Comparison of ENCODE assay signal across 23 mouse cellular contexts in genomic region chr7:29441151-29441550, GRCm38 (mm10).
DNase-seq lines count a peak whose midpoint lies in the region; ATAC-seq and TF ChIP-seq lines count a peak whose summit lies in the region.
"Had no signal": no experiment of that assay in that cellular context is flagged by ENCODE, and none has a peak within 500 bp of the region (broad histone marks: within the 10 kb centered on the region; RNA-seq: fewer than 3 reads in every experiment).

No protein-coding gene starts in this region.

- no peaks in the 10 kb centered on the region for H3K27me3 ChIP-seq in hindbrain, embryonic 15.5 days
- H3K27me3 ChIP-seq in hindbrain, embryonic 16.5 days (replicated peaks; ENCODE audit: control insufficient read depth, insufficient read depth, low read length): no peaks in the 10 kb centered on the region
- H3K27me3 ChIP-seq in CH12.LX (replicated peaks): no peaks in the 10 kb centered on the region
- no peaks in the 10 kb centered on the region for H3K27me3 ChIP-seq in midbrain, embryonic 16.5 days (ENCODE audit: control insufficient read depth, insufficient read depth, low read depth, low read length)
- H3K27me3 ChIP-seq: embryonic facial prominence, embryonic 13.5 days; forebrain, embryonic 13.5 days; liver, embryonic 15.5 days; lung, embryonic 15.5 days had no signal

- in situ Hi-C loops in CH12.LX (cut with MboI; ENCODE audit: low pct_ligation_motif_present, low pct_unique_long_range_greater_than_20kb, low sequenced_read_pairs): no loop called here

- no peak for TF ChIP-seq EP300 in CH12.LX (IDR thresholded peaks at IDR 0.05; ENCODE audit: low read length)

- WGBS in hindbrain, embryonic 15.5 days: 49% methylated on average over 9 of the region's 9 CpGs
- WGBS in hindbrain, embryonic 16.5 days: 48% methylated on average over 9 of the region's 9 CpGs
- WGBS in midbrain, embryonic 16.5 days: 20% methylated on average over 9 of the region's 9 CpGs

- DNase-seq in CH12.LX (ENCODE audit: extremely low read depth): no peak
- DNase-seq in Muller cell, postnatal 12 days (ENCODE audit: inconsistent ontology term): peak; percentile 90
- no peak for DNase-seq in adrenal gland, postnatal 10 days
- DNase-seq in cerebellum, adult 9-10 months: no peak
- DNase-seq: cerebellum, postnatal 14 days; embryo, embryonic 11 days; kidney, postnatal 36 days; liver; right cerebral cortex, postnatal 4 days; thymus, adult 18-20 months had no signal

- H3K27ac ChIP-seq in hindbrain, embryonic 15.5 days (replicated peaks): 0 out of 2 replicates have a peak overlapping the region, but pooled peaks have one; percentile 5
- no peak overlapping the region for H3K27ac ChIP-seq in hindbrain, embryonic 16.5 days (ENCODE audit: low read depth, low read length)
- H3K27ac ChIP-seq in CH12.LX (ENCODE audit: insufficient read depth, low read depth): no peak overlapping the region
- H3K27ac ChIP-seq in midbrain, embryonic 16.5 days (ENCODE audit: low read length): peak overlapping the region; percentile 34
- H3K27ac ChIP-seq: embryonic facial prominence, embryonic 13.5 days; forebrain, embryonic 13.5 days; hindbrain, embryonic 14.5 days; left cerebral cortex, adult 2 months; limb, embryonic 10.5 days; liver, embryonic 15.5 days; lung, embryonic 15.5 days had no signal

- TF ChIP-seq RAD21 in CH12.LX (IDR thresholded peaks at IDR 0.05; ENCODE audit: low read depth, low read length): no peak

- H3K79me2 ChIP-seq in CH12.LX (replicated peaks; ENCODE audit: control insufficient read depth, extremely low read depth, insufficient read depth, poor library complexity, severe bottlenecking): no peaks in the 10 kb centered on the region

- no peak for ATAC-seq in hindbrain, embryonic 15.5 days (ENCODE audit: low FRiP score, low read depth)
- ATAC-seq in hindbrain, embryonic 16.5 days: no peak
- no peak for ATAC-seq in midbrain, embryonic 16.5 days
- ATAC-seq: forebrain, embryonic 13.5 days; intestine, embryonic 16.5 days had no signal

- TF ChIP-seq POLR2A in CH12.LX (IDR thresholded peaks at IDR 0.05; ENCODE audit: low read depth, low read length): no peak

- peaks cover 47% of the 10 kb centered on the region for H3K4me1 ChIP-seq in hindbrain, embryonic 15.5 days (replicated peaks)
- H3K4me1 ChIP-seq in hindbrain, embryonic 16.5 days (ENCODE audit: control insufficient read depth, insufficient read depth, low read depth, low read length): peaks cover 23% of the 10 kb centered on the region; the same call in 1 of the 2 replicates
- H3K4me1 ChIP-seq in CH12.LX (ENCODE audit: control insufficient read depth in 1 of 2, insufficient read depth in 2 of 2): peaks cover 2 to 3% of the 10 kb centered on the region in 2 experiments; a peak in 2 of 4 replicates
- peaks cover 11% of the 10 kb centered on the region; the same call in 1 of the 2 replicates for H3K4me1 ChIP-seq in midbrain, embryonic 16.5 days (ENCODE audit: control insufficient read depth, insufficient read depth, low read length)

- H3K9ac ChIP-seq in hindbrain, embryonic 15.5 days: no peak overlapping the region
- no peak overlapping the region for H3K9ac ChIP-seq in hindbrain, embryonic 16.5 days (ENCODE audit: low read depth, low read length)
- no peak overlapping the region for H3K9ac ChIP-seq in CH12.LX (ENCODE audit: insufficient read depth, low read depth)
- 0 out of 2 replicates have a peak overlapping the region, but pooled peaks have one; percentile 17 for H3K9ac ChIP-seq in midbrain, embryonic 16.5 days (ENCODE audit: low read depth, low read length)
- H3K9ac ChIP-seq: embryonic facial prominence, embryonic 13.5 days; forebrain, embryonic 13.5 days; hindbrain, embryonic 14.5 days; liver, embryonic 15.5 days; lung, embryonic 15.5 days had no signal

- no peaks in the 10 kb centered on the region for H3K36me3 ChIP-seq in hindbrain, embryonic 15.5 days
- no peaks in the 10 kb centered on the region for H3K36me3 ChIP-seq in hindbrain, embryonic 16.5 days (ENCODE audit: control insufficient read depth, insufficient read depth, low read length)
- peaks cover 0 to 5% of the 10 kb centered on the region in 2 experiments for H3K36me3 ChIP-seq in CH12.LX (replicated peaks in 1 of 2; ENCODE audit: control insufficient read depth in 1 of 2, insufficient read depth in 1 of 2, low read length in 1 of 2)
- no peaks in the 10 kb centered on the region for H3K36me3 ChIP-seq in midbrain, embryonic 16.5 days (ENCODE audit: control insufficient read depth, insufficient read depth, low read length)
- H3K36me3 ChIP-seq: embryonic facial prominence, embryonic 13.5 days; liver, embryonic 15.5 days; lung, embryonic 15.5 days had no signal

- H3K4me3 ChIP-seq in hindbrain, embryonic 15.5 days: no peak overlapping the region
- H3K4me3 ChIP-seq in hindbrain, embryonic 16.5 days (ENCODE audit: low read length): no peak overlapping the region
- H3K4me3 ChIP-seq in CH12.LX (replicated peaks in 1 of 3; ENCODE audit: low read depth in 2 of 3, low read length in 2 of 3, poor library complexity in 1 of 3): no peak overlapping the region
- H3K4me3 ChIP-seq in midbrain, embryonic 16.5 days (ENCODE audit: low read depth, low read length): no peak overlapping the region
- H3K4me3 ChIP-seq: embryonic facial prominence, embryonic 13.5 days; erythroblast, embryonic 14.5 days; forebrain, embryonic 13.5 days; left cerebral cortex, adult 2 months; limb, embryonic 10.5 days; liver, embryonic 15.5 days; lung, embryonic 15.5 days; megakaryocyte, embryonic 14.5 days had no signal

- dilution Hi-C loops in CH12.LX (cut with MboI; ENCODE audit: extremely low pct_ligation_motif_present, extremely low pct_unique_long_range_greater_than_20kb, low sequenced_read_pairs): no loop called here

- H3K9me3 ChIP-seq in hindbrain, embryonic 15.5 days: no peaks in the 10 kb centered on the region
- H3K9me3 ChIP-seq in hindbrain, embryonic 16.5 days (ENCODE audit: control insufficient read depth, low read length): no peaks in the 10 kb centered on the region
- no peaks in the 10 kb centered on the region for H3K9me3 ChIP-seq in CH12.LX (replicated peaks; ENCODE audit: low read length)
- H3K9me3 ChIP-seq in midbrain, embryonic 16.5 days (replicated peaks; ENCODE audit: control insufficient read depth, low read length, poor library complexity, severe bottlenecking): no peaks in the 10 kb centered on the region
- H3K9me3 ChIP-seq: embryonic facial prominence, embryonic 13.5 days; limb, embryonic 10.5 days; liver, embryonic 15.5 days; lung, embryonic 15.5 days had no signal

- TF ChIP-seq CTCF in CH12.LX (conservative IDR thresholded peaks at IDR 0.05 in 1 of 2, IDR thresholded peaks at IDR 0.05 in 1 of 2; ENCODE audit: low read depth in 2 of 2, low read length in 2 of 2): no peak

- H3K4me2 ChIP-seq in hindbrain, embryonic 15.5 days: no peak overlapping the region
- no peak overlapping the region for H3K4me2 ChIP-seq in hindbrain, embryonic 16.5 days (ENCODE audit: low read length)
- no peak overlapping the region for H3K4me2 ChIP-seq in CH12.LX (ENCODE audit: insufficient read depth, low read depth, poor library complexity, severe bottlenecking)
- H3K4me2 ChIP-seq in midbrain, embryonic 16.5 days (ENCODE audit: low read length): no peak overlapping the region
- H3K4me2 ChIP-seq: embryonic facial prominence, embryonic 13.5 days; hindbrain, embryonic 14.5 days; liver, embryonic 15.5 days; lung, embryonic 15.5 days had no signal

TF ChIP-seq in CH12.LX, 34 proteins besides CTCF, POLR2A, EP300 and RAD21:
- 0 out of 2 replicates have a peak, but pooled peaks have one; percentile 19 for TF ChIP-seq BHLHE40 (IDR thresholded peaks at IDR 0.05; ENCODE audit: low read depth, low read length)
- no peak for TF ChIP-seq NELFE (IDR thresholded peaks at IDR 0.05; ENCODE audit: low read depth, low read length)

Comparison
In these comparisons a context has a peak if more than half of its experiments do, and no peak if none do; other contexts are left out.
1. H3K27ac ChIP-seq: peak in hindbrain, embryonic 15.5 days (single experiment) and midbrain, embryonic 16.5 days (single experiment); none in hindbrain, embryonic 16.5 days (single experiment) and CH12.LX (single experiment).